Mouse (Mus musculus): ENCODE results near the gene Phpt1.

The Phpt1 gene

DNA sequence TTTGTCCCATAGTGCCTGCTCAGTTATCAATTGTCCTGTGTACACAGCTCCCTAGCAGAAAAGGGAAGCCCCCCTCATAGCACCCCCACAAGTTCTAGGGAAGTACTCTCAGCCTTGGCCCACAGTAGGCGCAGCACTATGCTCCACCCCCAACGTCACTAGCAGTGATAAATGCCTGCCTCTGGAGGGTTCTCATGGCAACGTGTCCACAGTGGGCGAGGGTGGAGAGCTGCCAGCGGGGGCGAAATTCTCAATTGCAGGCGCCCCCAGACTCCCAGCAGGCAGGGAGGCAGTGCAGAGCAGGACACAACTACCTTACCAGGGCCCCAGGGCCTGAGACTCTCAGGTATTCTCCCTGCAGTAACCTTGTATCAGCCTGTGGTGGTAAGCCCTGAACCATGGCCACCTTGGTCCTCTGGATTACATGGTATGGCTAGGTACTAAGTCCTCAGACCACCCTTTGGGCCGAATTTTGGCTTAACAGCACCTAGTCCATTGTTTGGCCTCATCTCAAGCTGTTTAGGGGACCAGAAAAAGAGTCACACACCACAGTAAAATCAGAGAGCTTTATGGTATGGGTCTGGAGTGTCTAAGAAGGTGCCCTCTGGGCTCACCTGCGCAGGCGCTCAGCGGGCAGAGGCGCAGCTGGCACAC is 7.6 kb upstream of the Phpt1 start:
- DNase-seq (ENCODE audit: low spot score): no peak

- DNase-seq (ENCODE audit: low spot score): no peak
These were observed 6.9 kb upstream of the Phpt1 start for GRCm38 (mm10) chr2:25581901-25582301.

GRCm38 (mm10) chr2:25581294-25581864 is 6.4 kb upstream of the Phpt1 start, which contains the start of gene Ajm1:
Gene Ajm1 (minus strand): TSS chr2:25581757.
- DNase-seq (ENCODE audit: low spot score): peak; percentile 88

DNA sequence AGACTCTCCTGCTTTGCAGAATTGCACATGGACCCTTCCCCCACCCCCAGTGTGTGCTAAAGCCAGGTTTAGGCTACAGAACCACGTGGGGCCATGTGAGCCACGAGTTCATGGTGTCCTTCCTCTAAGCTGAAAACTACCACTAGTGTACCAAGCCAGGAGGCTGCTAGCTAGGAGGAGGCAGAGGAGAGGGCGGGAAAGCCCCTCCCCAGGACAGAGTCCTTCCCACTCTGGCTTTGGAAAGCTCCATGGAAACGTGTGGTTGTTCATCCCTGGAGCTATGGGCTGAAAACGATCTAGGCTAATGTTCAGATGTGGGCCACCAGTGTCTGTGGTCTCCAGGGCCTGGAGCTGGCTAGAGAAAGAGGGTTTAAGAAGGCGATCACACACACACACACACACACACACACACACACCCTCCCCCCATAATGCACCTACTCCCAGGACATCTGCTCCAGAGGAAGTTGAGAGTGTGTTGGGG is 5.6 kb upstream of the Phpt1 start:
- DNase-seq (ENCODE audit: low spot score): no peak

DNA sequence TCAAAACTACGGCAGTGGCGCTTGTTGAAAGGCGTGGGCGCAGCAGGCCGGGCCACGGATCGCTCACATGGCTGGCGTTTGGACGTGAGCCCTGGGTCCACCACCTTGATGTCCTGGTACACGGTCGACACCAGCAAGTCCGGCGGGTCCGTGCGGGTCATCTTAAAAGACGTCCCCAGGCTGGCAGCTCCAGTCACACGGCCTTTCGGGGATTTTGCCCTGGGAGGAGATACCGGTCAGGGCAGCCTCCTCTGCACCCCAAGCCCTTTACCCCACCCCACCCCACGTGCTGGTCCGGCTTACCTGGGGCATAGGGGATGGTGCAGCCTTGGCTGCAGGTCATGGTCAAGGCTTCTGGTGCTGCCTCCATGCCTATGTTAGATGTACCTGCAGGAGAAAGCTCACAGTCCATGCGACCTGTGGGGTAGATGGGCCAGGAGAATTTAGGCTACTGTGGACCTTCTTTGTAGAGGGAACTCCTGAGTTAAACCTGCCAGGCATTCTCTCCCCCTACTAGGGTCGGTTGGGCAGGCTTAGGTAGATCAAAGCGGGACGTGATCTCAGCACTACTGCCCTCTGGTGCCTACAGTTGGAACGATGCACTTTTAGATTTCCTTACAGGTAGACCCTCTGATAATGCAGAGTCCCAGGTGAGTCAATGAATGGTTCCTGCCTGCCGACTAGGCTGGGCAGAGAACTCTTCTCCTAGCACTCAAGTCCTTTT is 4.9 kb upstream of the Phpt1 start:
- no peak for DNase-seq (ENCODE audit: low spot score)

- no peak for DNase-seq (ENCODE audit: low spot score)
These were observed 4.0 kb upstream of the Phpt1 start for GRCm38 (mm10) chr2:25578796-25579736.

DNA sequence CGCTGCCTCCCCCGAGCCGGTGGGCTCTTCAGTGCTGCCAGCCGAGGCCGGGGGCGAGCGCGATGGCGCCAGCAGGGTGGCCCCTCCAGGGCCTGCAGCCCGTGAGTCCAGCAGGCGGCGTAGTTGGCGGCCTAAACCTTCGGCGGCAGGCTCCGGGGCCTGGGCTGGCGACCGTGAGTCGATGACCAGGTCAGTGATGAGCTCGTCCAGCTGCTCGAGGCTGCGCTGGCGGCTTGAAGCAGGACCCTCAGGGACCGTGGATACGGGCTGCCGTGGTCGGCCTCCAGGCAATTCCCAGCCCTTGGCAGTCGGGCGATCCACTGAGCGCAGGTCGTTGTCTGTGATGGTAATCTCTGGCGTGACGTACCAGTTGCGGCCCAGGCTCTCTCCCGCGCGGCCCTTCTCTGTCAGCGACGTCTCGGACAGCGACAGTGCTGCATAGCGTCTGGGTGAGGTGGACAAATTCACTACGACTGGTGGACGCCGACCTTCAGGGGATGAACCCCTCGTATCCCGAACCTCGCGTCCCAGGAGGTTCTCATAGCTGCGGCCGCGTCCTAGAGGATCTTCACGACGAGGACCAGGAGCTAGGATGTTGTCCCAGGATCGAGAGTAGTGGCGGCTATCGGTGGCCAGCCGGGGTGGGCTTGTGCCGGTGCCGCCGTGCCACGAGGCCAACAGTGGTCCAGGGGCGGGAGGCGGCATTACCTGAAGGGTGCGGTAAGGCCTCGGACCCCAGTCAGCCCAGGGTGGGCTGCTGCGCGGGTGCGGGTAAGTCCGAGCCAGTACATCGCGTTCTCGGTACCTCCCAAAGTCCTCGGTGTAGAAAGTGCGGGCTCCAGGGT is 3.1 kb upstream of the Phpt1 start:
- DNase-seq (ENCODE audit: low spot score): no peak

GRCm38 (mm10) chr2:25576965-25577891 is 2.2 kb upstream of the Phpt1 start:
- no peak for DNase-seq (ENCODE audit: low spot score)

- DNase-seq (ENCODE audit: low spot score): no peak
These were observed 1.2 kb upstream of the Phpt1 start for GRCm38 (mm10) chr2:25576028-25576850.

GRCm38 (mm10) chr2:25575432-25576027 is 506 bp upstream of the Phpt1 start:
- DNase-seq (ENCODE audit: low spot score): no peak

- DNase-seq (ENCODE audit: low spot score): no peak
These were observed 888 bp downstream of the Phpt1 start for GRCm38 (mm10) chr2:25574136-25574535.

DNA sequence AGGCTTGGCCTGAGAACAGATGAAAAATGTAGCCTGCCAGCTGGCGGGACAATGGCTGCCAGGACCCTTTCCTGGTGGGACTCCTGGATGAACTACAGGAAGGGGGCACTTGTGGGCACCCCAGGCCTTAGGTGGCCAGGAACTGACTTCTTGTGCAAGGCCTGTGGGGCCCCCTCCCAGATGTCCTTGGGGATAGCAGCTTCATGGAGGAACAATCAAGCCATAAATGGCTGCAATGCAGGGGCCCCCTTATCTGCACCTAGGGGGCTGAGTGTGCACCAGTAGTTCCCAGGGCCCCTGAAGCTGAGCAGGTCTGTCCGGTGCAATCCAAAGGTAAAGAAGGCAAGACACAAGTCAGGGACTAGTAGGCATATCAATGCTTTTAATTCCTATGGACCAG is 2.0 kb downstream of the Phpt1 start:
- DNase-seq (ENCODE audit: low spot score): no peak

DNA sequence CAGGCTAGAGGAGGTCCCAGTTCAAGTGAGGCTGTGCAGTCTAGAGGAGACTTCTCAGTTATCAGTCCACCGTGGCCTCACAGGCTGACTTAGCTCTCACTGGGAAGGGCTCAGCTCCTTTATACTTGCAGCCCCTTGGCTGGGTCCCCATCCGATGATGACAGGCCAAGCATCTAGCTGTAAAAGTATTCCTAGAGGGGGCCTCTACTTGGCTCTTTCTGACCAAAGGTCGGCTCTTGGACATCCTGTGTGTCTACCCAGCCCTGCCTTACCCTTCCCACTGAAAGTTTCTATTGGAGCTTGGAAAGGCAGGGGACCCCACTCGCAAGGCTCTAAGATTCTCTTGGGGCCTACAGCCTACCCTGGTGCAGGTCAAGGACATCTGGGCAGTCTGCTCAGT is 3.8 kb downstream of the Phpt1 start:
- DNase-seq (ENCODE audit: low spot score): no peak

DNA sequence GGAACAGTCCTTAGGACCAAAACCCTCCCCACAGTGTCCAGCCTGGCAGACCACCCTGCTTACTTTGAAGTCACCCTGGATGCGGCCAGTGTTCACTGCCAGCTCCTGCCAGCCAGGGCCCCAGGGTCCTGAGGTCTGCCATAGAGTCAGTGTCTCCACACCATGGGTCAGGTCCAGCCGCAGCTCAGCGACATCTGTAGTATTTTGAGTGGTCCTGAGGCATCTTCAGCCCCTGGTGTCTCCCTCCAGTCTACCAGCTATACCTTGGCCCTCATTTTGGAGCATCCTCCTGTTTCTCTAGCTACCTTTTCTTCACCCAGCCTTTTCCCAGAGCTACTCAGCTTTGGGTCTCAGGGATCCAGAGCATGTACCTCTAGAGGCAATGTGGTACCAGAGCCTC is 5.7 kb downstream of the Phpt1 start:
- no peak for DNase-seq (ENCODE audit: low spot score)

GRCm38 (mm10) chr2:25568473-25569019 is 6.5 kb downstream of the Phpt1 start:
- DNase-seq (ENCODE audit: low spot score): no peak

DNA sequence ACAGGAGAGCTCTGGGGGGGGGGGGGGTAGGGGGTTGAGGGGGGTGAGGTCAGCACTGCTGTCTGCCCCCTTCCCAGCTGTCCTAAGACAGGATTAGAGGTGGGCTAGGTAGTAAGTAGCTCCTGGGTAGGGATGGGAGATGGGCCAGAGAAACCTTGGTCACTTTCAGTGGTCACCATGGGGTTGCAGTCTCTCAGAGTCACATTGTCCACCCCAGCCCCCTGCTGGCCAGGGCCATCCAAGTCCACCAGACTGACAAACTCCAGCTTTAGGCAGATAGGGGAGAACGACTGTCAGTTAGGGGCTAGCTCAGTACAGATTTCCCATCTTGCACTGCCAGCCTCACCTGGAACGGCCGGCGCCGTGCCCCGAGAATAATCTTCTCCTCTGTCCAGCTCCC is 8.5 kb downstream of the Phpt1 start:
- DNase-seq (ENCODE audit: low spot score): no peak

- DNase-seq (ENCODE audit: low spot score): no peak
These were observed 9.3 kb downstream of the Phpt1 start for GRCm38 (mm10) chr2:25565741-25566140.

- DNase-seq (ENCODE audit: low spot score): no peak
These were observed 13.1 kb downstream of the Phpt1 start for GRCm38 (mm10) chr2:25561946-25562345.

Data from layer of hippocampus, adult 9-10 months (tissue).